Mouse (Mus musculus) bone marrow, adult 2 months (tissue): ENCODE measurements around the gene Rcc2. TPM values are rescaled to one million over a fixed set of nuclear protein-coding genes. Genes with fewer than 3 reads are reported as not detected.

Experiments
- H3K27ac ChIP-seq: fragments of 200-500 bp; 2 replicates; pipeline ENCODE4 v1.5.1; 2012; ENCODE audit warnings: low read depth, mild to moderate bottlenecking, control low read depth, inconsistent platforms, low read length; ENCODE audit not compliant: control insufficient read depth, poor library complexity, insufficient read depth
- H3K4me1 ChIP-seq: fragments of 200-500 bp; 2 replicates; pipeline ENCODE4 v1.6.1; 2011; ENCODE audit warnings: low read length; ENCODE audit not compliant: control insufficient read depth, insufficient read depth
- H3K4me3 ChIP-seq: fragments of 200-500 bp; replicated peaks from 2 replicates; pipeline ENCODE3; 2011; ENCODE audit warnings: mild to moderate bottlenecking, low read depth, low read length, control low read depth; ENCODE audit not compliant: control insufficient read depth
- CTCF ChIP-seq: fragments of 200-500 bp; IDR thresholded peaks from 2 replicates; pipeline ENCODE4 v1.5.1; 2011; ENCODE audit warnings: low read length, control low read depth; ENCODE audit not compliant: control insufficient read depth, insufficient read depth
- POLR2A ChIP-seq: fragments of 200-500 bp; IDR thresholded peaks from 2 replicates; pipeline ENCODE4 v1.6.1; 2011; ENCODE audit warnings: low read depth, mild to moderate bottlenecking, control low read depth, low read length, borderline replicate concordance; ENCODE audit not compliant: control insufficient read depth
- WGBS: fragments of 180-500 bp; shearing (Covaris S2); methylation state at CpG from one replicate; pipeline ENCODE4 v1.1.7; 2018; 5-methylcytosine and 5-hydroxymethylcytosine counted together
- polyA plus RNA-seq: library from polyadenylated mRNA; stranded (reverse); fragments of >200 nt; gene quantifications from 2 replicates; pipeline ENCODE4 v1.2.4, GENCODE M21; 2011; ENCODE audit warnings: low replicate concordance; ENCODE audit not compliant: missing spikeins, insufficient read depth, insufficient read length

The Rcc2 gene
- polyA plus RNA-seq, 1 experiment = 105 TPM

GRCm38 (mm10) chr4:140693513-140693912, 6.8 kb upstream of the Rcc2 start:
- Histone ChIP-seq H3K27ac (no peak overlapping the region), H3K4me1 (peaks cover 5% of the 10 kb centered on the region; the same call in 1 of the 2 replicates), H3K4me3 (no peak overlapping the region)
- TF ChIP-seq POLR2A (no peak), CTCF (no peak)
- WGBS = 9% methylated on average over 4 of the region's 4 CpGs

GRCm38 (mm10) chr4:140694551-140695060, 5.7 kb upstream of the Rcc2 start:
- 48% methylated on average over 1 of the region's 1 CpGs for WGBS
- H3K27ac ChIP-seq = no peak overlapping the region
- TF ChIP-seq CTCF (no peak), POLR2A (no peak)
- peaks cover 2% of the 10 kb centered on the region; the same call in 1 of the 2 replicates for H3K4me1 ChIP-seq
- no peak overlapping the region for H3K4me3 ChIP-seq

GRCm38 (mm10) chr4:140695146-140695545, 5.2 kb upstream of the Rcc2 start:
- 81% methylated on average over 7 of the region's 7 CpGs for WGBS
- Histone ChIP-seq H3K27ac (no peak overlapping the region), H3K4me1 (peaks cover 2% of the 10 kb centered on the region; the same call in 1 of the 2 replicates), H3K4me3 (no peak overlapping the region)
- TF ChIP-seq CTCF (no peak), POLR2A (no peak)

GRCm38 (mm10) chr4:140695675-140696585, 4.4 kb upstream of the Rcc2 start:
- WGBS = 21% methylated on average over 14 of the region's 14 CpGs
- Histone ChIP-seq H3K4me3 (no peak overlapping the region), H3K4me1 (no peaks in the 10 kb centered on the region; the same call in 1 of the 2 replicates), H3K27ac (no peak overlapping the region)
- TF ChIP-seq POLR2A (no peak), CTCF (no peak)

- no peaks in the 10 kb centered on the region; the same call in none of the 2 replicates for H3K4me1 ChIP-seq
- TF ChIP-seq POLR2A (peak; percentile 60; the same call in 1 of the 2 replicates), CTCF (no peak)
- WGBS = 2% methylated on average over 29 of the region's 29 CpGs
- peak overlapping the region; percentile 53 for H3K4me3 ChIP-seq
- peak overlapping the region; percentile 76 for H3K27ac ChIP-seq
Observed at GRCm38 (mm10) chr4:140699441-140700127, 757 bp upstream of the Rcc2 start.

DNA sequence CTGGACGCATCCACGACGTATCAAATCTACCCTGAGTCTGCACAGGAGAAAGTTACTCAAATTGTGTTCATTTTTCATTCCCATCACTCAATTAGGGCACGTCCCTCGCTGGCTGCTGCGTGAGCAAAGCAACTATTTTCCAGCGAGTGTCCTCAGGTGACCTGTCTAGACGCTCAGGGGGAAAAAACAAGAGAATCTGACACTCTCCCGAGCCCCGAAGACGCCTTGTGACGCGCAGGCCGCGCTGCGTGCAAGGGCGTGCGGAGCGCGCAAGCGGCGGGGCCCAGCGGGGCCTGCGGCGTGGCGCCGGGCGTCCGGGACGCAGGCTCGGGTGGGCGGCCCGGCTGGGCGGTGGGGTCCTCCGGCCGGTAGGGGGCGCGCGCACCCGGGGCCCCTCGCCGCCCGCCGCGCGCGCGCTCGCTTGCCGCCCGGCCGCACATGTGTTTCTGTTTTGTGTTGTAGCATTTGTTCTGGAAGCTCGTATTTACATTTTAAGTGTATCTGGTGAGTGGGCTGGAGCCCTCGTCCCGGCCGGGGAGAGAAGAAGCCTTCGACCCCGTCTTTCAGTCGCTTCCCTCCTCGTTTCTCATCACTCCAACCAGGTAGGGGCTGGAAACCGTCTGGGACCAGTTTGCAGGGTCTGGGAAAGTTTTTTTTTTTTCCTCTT, 841 bp downstream of the Rcc2 start:
- 1% methylated on average over 61 of the region's 61 CpGs for WGBS
- no peaks in the 10 kb centered on the region; the same call in none of the 2 replicates for H3K4me1 ChIP-seq
- peak overlapping the region; percentile 77 for H3K4me3 ChIP-seq
- H3K27ac ChIP-seq = peak overlapping the region; percentile 94
- TF ChIP-seq CTCF (peak; percentile 34; the same call in 1 of the 2 replicates), POLR2A (peak; percentile 50; the same call in 1 of the 2 replicates)

DNA sequence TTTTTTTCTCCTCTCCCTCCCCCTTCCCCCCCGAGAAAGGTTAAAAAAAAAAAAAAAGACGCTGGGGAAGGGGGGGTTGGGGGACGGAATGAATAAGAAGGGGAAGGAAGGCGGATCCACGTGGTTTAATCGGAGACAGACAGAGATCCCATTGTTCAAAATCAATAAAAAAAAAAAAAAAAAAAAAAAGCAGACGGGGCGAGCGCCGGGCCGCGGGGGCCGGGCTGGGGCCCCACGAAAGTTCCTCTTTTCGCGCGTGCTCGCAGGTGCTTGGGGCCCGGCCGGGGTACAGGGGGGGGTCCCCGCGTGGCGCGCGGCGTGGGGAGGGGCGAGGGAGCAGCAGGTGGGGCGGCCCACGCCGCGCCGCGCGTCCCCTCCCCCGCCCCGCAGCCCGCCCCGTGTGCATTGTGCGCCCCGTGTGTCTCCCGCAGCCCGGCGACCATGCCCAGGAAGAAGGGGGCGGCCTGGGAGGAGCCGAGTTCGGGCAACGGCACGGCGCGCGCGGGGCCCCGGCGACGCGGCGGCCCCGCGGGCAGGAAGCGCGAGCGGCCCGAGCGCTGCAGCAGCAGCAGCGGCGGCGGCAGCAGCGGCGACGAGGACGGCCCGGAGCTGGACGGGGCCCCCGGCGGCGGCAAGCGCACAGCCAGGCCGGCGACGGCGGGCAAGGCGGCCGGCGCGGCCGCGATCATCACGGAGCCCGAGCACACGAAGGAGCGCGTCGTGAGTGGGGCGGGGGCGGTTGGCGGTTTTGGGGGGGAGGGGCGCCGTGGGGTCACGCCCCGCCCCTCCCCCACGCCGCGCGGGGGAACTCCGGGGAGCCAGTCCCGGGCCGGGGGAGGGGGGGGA, 1.6 kb downstream of the Rcc2 start:
- peak overlapping the region; percentile 86 for H3K27ac ChIP-seq
- TF ChIP-seq CTCF (no peak), POLR2A (no peak; the same call in 1 of the 2 replicates)
- WGBS = 9% methylated on average over 75 of the region's 107 CpGs
- H3K4me1 ChIP-seq = no peaks in the 10 kb centered on the region; the same call in none of the 2 replicates
- peak overlapping the region; percentile 77 for H3K4me3 ChIP-seq
